Mouse (Mus musculus): Measurements from ENCODE around the gene Ttc23. TPM values are rescaled to one million over a fixed set of nuclear protein-coding genes. Genes with fewer than 3 reads are reported as not detected.

Ttc23 gene
- polyA plus RNA-seq (2015; fragmentation: Nextera tagmentation; extraction: Ambion mirVana): 32.5 and 34.1 TPM in 2 replicates

DNA sequence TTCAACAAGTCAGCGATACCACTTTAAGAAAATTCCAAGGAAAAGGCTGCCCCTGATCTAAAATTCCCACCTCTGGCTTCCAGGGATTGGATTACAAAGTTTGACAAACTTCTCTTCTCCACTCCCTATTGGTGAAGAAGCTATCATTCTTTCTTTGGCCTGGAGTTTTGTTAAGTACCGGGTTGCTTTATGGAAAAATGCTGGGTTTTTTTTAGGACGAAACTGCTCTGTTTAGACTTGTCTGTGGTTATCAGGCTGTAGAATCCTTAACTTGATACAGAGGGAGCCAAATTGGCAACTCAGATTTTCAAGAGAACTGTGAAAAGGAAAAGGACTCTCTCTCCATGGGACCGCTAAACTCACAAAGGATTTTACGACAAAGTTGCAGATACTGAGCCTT is at the start of gene Ttc23:
Ttc23 (plus strand) TSS at position 134 of the 400 bp plus-strand sequence.
- peak within 1 kb of the TSS; percentile 89 for H3K27ac ChIP-seq
- peak within 1 kb of the TSS; percentile 73 for H3K4me3 ChIP-seq
- ATAC-seq (ENCODE audit: insufficient number of reproducible peaks, low FRiP score, low TSS enrichment, low read depth): peak; percentile 20; the same call in 1 of the 2 replicates
- no peaks in the 10 kb centered on the region for H3K36me3 ChIP-seq
- no peaks in the 10 kb centered on the region for H3K9me3 ChIP-seq
- 2% methylated on average over 5 of the region's 5 CpGs for WGBS
- H3K4me1 ChIP-seq: peaks cover 27% of the 10 kb centered on the region
- no peaks in the 10 kb centered on the region for H3K27me3 ChIP-seq
- peak within 1 kb of the TSS; percentile 42; the same call in 1 of the 2 replicates for H3K9ac ChIP-seq
- peak within 1 kb of the TSS; percentile 81 for H3K4me2 ChIP-seq

DNA sequence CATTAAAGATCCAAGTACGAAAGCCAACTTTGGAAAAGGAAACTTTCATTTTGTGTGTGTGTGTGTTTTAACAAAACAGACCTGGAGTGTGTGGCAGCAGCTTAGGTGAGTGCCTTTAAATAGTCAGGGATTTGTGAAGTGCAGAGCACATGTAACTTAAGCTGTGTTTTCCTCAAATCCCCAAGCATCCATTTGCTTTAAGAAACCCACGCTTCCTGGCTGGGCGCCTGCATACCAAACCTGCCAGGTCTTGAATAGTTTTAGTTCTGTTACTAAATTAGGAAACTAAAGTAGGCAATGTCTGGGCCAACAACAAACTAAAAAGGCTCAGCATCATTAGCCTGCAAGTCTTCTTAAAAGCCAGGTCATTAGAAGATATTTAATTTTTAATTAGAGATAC is 49.2 kb upstream of the Ttc23 start:
- H3K27me3 ChIP-seq: no peaks in the 10 kb centered on the region
- H3K4me3 ChIP-seq: no peak overlapping the region
- H3K27ac ChIP-seq: peak overlapping the region; percentile 74
- H3K9me3 ChIP-seq: no peaks in the 10 kb centered on the region
- no peak overlapping the region for H3K9ac ChIP-seq
- no peak overlapping the region for H3K4me2 ChIP-seq
- peaks cover 15% of the 10 kb centered on the region for H3K4me1 ChIP-seq
- H3K36me3 ChIP-seq: no peaks in the 10 kb centered on the region
- no peak for ATAC-seq (ENCODE audit: insufficient number of reproducible peaks, low FRiP score, low TSS enrichment, low read depth)
- 23% methylated on average over 3 of the region's 3 CpGs for WGBS

DNA sequence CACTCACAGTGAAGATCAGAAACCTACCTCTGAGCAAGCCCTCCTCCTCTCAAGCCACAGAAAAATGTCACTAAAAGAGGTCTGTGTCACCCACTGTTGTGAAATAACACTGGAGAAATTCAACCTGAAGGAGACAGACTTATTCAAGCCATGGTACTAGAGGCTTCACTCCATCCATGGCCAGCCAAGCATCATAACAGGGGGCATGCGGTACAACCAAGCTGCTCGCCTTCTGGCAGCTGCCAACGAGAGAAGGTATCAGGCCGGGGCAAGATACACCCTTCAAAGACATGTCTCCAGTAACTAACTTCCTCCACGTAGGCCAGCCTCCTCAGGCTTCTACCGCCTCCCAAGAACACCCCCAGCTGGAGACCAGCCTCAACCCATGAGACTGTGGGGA is 42.1 kb upstream of the Ttc23 start:
- Histone ChIP-seq H3K36me3 (no peaks in the 10 kb centered on the region), H3K27me3 (no peaks in the 10 kb centered on the region), H3K27ac (0 out of 2 replicates have a peak overlapping the region, but pooled peaks have one; percentile 22), H3K4me3 (no peak overlapping the region), H3K9me3 (no peaks in the 10 kb centered on the region), H3K4me1 (peaks cover 21% of the 10 kb centered on the region), H3K9ac (no peak overlapping the region), H3K4me2 (no peak overlapping the region)
- ATAC-seq (ENCODE audit: insufficient number of reproducible peaks, low FRiP score, low TSS enrichment, low read depth): no peak
- WGBS: 82% methylated on average over 6 of the region's 6 CpGs

DNA sequence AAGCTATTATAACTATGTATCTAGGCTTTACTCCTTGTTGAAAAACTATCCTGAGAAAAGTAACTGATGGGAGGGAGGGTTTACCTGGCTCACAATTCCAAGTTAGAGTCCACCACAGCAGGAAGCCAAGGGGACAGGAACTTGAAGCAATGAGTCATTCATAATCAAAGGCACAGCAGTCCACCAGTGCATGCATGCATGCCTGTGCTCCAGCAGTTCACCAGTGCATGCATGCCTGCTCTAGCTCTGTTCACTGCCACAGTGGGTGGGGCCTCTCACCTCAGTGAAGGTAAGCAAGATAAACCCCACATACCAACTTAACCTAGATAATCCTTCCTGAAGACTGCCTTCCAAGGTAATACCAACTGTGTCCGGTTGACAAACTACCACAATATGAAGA is 41.0 kb upstream of the Ttc23 start:
- no peak overlapping the region for H3K9ac ChIP-seq
- no peak overlapping the region for H3K27ac ChIP-seq
- WGBS: 76% methylated on average over 1 of the region's 1 CpGs
- ATAC-seq (ENCODE audit: insufficient number of reproducible peaks, low FRiP score, low TSS enrichment, low read depth): no peak
- H3K4me3 ChIP-seq: no peak overlapping the region
- H3K4me2 ChIP-seq: no peak overlapping the region
- H3K36me3 ChIP-seq: no peaks in the 10 kb centered on the region
- H3K9me3 ChIP-seq: no peaks in the 10 kb centered on the region
- peaks cover 21% of the 10 kb centered on the region for H3K4me1 ChIP-seq
- H3K27me3 ChIP-seq: no peaks in the 10 kb centered on the region

DNA sequence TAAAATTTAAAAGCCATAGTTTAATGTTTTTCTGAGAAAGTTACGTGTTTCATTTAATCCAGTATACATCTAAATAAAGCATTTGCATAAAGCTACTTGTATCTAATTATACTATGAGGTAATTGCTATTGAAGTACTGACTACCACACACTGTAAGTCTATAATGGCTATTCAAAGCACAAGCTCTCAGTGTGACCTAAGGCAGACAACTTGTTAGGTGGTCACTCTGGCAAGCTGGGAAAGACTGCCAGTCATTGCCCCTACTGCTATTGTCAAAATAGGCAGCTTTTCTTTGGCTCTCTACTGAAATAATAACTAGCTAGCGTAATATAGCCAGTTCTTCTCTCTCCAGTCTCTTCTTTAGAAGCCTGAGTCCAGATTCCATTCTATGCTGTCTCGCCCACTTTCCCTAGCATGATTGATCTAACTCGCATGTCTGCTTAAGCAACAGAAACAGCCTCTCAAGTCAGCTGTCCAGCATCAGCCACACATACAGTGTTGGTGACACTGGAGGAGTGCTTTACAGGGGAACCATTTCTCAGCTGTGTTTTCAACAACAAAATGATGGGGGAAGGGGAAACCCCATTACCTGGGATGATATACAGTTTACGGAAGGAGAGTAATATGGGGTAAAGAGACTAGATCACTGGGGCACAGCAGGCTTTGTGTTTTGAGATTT is 39.4 kb upstream of the Ttc23 start:
- ATAC-seq (ENCODE audit: insufficient number of reproducible peaks, low FRiP score, low TSS enrichment, low read depth): no peak

DNA sequence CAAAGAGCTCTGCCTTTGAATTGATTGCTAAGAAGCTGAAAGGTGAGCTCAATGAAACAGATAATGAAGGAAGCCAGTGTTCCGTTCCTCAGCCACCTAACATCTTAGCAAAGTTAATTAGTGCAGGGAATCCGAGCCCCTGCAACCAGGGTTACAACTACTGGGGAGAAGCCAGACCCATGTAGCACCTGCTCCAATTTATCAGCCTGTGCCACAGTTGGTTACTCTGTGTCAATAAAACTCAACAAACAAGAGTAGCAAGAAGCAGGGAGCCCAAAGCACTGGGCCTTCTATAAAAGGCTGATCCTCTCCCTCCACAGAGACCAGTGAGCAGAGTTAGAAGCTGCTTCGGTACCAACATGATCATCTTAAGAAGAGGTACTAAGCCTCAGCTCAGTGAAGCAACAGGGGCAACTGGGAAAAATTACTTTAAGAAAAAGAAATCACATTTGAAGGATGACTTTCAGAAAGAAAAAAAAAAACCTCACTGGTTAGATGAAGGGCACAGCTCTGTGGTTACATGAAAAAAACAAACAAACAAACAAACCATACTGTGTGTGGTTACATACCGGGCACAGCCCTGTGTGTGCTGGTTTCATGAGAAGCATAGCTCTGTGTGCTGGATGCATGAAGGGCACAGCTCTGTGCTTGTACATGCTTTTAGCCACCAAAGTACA is 38.7 kb upstream of the Ttc23 start:
- peak overlapping the region; percentile 44; the same call in 1 of the 2 replicates for H3K27ac ChIP-seq
- H3K27me3 ChIP-seq: no peaks in the 10 kb centered on the region
- peaks cover 21% of the 10 kb centered on the region for H3K4me1 ChIP-seq
- H3K4me3 ChIP-seq: no peak overlapping the region
- WGBS: 53% methylated on average over 4 of the region's 4 CpGs
- no peaks in the 10 kb centered on the region for H3K36me3 ChIP-seq
- ATAC-seq (ENCODE audit: insufficient number of reproducible peaks, low FRiP score, low TSS enrichment, low read depth): no peak
- H3K9me3 ChIP-seq: no peaks in the 10 kb centered on the region
- no peak overlapping the region for H3K9ac ChIP-seq
- no peak overlapping the region for H3K4me2 ChIP-seq

More for the DNA sequence above, 39.4 kb upstream of the Ttc23 start:
- H3K27ac ChIP-seq: peak overlapping the region; percentile 44; the same call in 1 of the 2 replicates
- no peak overlapping the region for H3K4me2 ChIP-seq
- 64% methylated on average over 5 of the region's 5 CpGs for WGBS
- no peaks in the 10 kb centered on the region for H3K9me3 ChIP-seq
- no peaks in the 10 kb centered on the region for H3K27me3 ChIP-seq
- no peak overlapping the region for H3K9ac ChIP-seq
- H3K4me3 ChIP-seq: no peak overlapping the region
- H3K36me3 ChIP-seq: no peaks in the 10 kb centered on the region
- peaks cover 21% of the 10 kb centered on the region for H3K4me1 ChIP-seq

DNA sequence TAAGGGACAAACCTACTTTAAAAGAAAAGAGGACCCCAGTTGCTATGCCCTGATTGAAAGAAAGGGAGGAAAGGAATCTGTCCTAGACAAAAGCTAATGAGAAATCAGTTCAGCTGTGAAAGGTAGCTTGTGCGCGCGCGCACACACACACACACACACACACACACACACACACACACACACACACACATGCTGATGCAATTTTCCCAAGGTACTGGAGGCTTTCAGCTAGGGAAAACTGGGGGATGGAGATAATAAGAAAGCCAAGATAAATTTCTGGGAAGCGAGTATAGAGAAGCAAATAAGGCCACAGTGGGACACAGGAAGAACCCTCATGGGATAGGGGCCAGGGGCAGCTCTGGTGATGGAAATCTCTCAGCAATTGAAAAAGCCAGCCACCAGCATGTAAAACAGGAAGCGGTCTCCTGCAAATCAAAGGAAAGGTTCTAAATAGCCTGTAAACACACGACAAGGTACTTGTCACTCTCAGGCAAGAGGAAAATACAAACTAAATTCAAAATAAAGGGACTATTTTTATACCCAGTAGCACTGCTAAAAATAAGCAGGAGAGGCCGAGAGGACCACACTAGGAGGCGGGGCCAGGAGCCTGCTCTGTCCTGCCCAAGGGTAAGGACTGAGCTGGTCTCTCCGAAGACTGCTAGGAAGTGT is 33.3 kb upstream of the Ttc23 start:
- Histone ChIP-seq H3K27ac (no peak overlapping the region), H3K9ac (no peak overlapping the region), H3K36me3 (no peaks in the 10 kb centered on the region; the same call in 1 of the 2 replicates), H3K4me3 (no peak overlapping the region), H3K9me3 (no peaks in the 10 kb centered on the region), H3K4me2 (no peak overlapping the region), H3K4me1 (peaks cover 16% of the 10 kb centered on the region), H3K27me3 (no peaks in the 10 kb centered on the region)
- 60% methylated on average over 10 of the region's 10 CpGs for WGBS
- no peak for ATAC-seq (ENCODE audit: insufficient number of reproducible peaks, low FRiP score, low TSS enrichment, low read depth)

DNA sequence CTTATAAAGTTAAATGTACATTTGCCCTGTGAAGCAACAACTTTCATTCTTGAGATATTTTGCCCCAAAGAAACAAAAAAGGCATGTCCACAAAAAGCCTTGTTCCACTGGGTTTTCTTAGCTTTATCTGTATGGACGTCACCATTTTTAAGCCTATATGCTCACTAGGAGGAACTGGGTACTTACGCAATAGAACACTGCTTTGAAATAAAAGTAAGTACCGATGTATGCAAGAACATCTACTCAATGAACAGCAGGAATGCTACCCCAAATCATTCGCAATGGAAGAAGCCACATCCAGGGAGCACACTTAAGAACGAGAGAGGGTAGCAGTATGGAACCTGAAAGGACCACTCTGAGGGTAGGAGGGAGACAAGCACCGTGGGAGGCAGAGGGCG is 32.7 kb upstream of the Ttc23 start:
- no peak for ATAC-seq (ENCODE audit: insufficient number of reproducible peaks, low FRiP score, low TSS enrichment, low read depth)
- H3K9me3 ChIP-seq: no peaks in the 10 kb centered on the region
- H3K4me3 ChIP-seq: no peak overlapping the region
- H3K36me3 ChIP-seq: no peaks in the 10 kb centered on the region; the same call in 1 of the 2 replicates
- H3K27ac ChIP-seq: no peak overlapping the region
- H3K27me3 ChIP-seq: no peaks in the 10 kb centered on the region
- no peak overlapping the region for H3K4me2 ChIP-seq
- H3K9ac ChIP-seq: no peak overlapping the region
- 83% methylated on average over 7 of the region's 7 CpGs for WGBS
- H3K4me1 ChIP-seq: peaks cover 16% of the 10 kb centered on the region

DNA sequence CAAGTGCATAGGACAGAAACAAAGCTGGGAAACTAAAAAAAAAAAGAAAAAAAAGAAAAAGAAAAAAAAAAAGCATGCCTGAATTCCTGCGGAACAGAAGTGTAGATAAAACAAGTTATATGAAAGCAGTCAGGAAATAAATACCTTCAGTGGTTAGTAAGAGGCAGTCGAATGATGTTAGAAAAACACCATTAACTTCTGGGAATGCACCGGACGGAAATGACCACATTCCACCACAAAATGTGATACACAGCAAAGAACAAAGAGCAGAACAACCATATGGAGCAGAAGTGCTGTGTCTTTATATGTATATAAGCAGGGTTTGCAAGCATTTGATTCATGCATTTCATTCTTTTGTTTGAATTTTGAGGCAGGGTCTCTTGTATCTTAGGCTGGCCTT is 30.3 kb upstream of the Ttc23 start:
- no peak overlapping the region for H3K27ac ChIP-seq
- H3K9me3 ChIP-seq: no peaks in the 10 kb centered on the region
- H3K9ac ChIP-seq: no peak overlapping the region
- H3K4me2 ChIP-seq: no peak overlapping the region
- peaks cover 21% of the 10 kb centered on the region for H3K4me1 ChIP-seq
- ATAC-seq (ENCODE audit: insufficient number of reproducible peaks, low FRiP score, low TSS enrichment, low read depth): no peak
- no peak overlapping the region for H3K4me3 ChIP-seq
- 56% methylated on average over 4 of the region's 4 CpGs for WGBS
- H3K27me3 ChIP-seq: no peaks in the 10 kb centered on the region
- no peaks in the 10 kb centered on the region; the same call in 1 of the 2 replicates for H3K36me3 ChIP-seq

DNA sequence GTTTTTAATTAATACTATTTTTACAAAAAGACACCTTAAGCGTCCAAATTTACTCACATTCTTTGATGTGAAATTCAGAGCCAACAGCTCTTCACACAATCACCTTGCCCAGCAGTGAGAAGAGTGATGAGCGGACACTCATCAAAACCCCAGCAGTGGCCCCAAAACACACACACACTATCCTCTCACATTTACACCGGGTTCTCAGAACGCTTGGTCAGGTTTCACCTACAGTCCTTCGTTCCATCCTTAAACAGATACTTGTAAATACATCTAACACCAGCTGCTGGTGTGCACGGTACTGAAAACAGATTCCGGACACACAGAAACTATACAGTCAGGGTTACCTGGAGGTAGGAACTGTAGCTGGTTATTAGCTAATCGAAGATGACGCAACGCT is 29.6 kb upstream of the Ttc23 start:
- Histone ChIP-seq H3K4me1 (peaks cover 24% of the 10 kb centered on the region), H3K36me3 (no peaks in the 10 kb centered on the region; the same call in 1 of the 2 replicates), H3K4me3 (no peak overlapping the region), H3K9me3 (no peaks in the 10 kb centered on the region), H3K9ac (no peak overlapping the region; the same call in 1 of the 2 replicates), H3K27me3 (no peaks in the 10 kb centered on the region), H3K4me2 (no peak overlapping the region), H3K27ac (no peak overlapping the region)
- no peak for ATAC-seq (ENCODE audit: insufficient number of reproducible peaks, low FRiP score, low TSS enrichment, low read depth)
- 81% methylated on average over 10 of the region's 10 CpGs for WGBS

DNA sequence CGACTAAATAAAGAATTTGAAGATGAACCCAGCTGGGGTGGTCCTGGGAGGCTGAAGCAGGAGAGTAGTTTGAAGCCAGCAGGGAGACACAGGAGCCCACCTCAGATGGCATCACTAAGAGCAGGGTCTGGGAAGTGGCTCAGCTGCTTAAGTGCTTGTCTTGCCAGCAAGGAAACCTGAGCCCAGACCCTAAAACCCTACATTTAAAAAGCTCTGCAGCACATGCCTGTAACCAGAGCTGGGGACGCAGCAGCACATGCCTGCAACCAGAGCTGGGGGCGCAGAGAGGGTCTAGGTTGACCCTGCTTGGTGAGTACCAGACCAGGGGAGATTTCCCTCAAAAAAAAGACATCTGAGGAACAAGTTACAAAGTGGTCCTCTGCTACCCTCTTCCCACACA is 28.9 kb upstream of the Ttc23 start:
- ATAC-seq (ENCODE audit: insufficient number of reproducible peaks, low FRiP score, low TSS enrichment, low read depth): no peak
- Histone ChIP-seq H3K27me3 (no peaks in the 10 kb centered on the region), H3K4me1 (peaks cover 24% of the 10 kb centered on the region), H3K4me3 (no peak overlapping the region), H3K9ac (no peak overlapping the region), H3K4me2 (no peak overlapping the region), H3K27ac (no peak overlapping the region), H3K36me3 (no peaks in the 10 kb centered on the region; the same call in 1 of the 2 replicates), H3K9me3 (no peaks in the 10 kb centered on the region)
- 56% methylated on average over 3 of the region's 3 CpGs for WGBS

DNA sequence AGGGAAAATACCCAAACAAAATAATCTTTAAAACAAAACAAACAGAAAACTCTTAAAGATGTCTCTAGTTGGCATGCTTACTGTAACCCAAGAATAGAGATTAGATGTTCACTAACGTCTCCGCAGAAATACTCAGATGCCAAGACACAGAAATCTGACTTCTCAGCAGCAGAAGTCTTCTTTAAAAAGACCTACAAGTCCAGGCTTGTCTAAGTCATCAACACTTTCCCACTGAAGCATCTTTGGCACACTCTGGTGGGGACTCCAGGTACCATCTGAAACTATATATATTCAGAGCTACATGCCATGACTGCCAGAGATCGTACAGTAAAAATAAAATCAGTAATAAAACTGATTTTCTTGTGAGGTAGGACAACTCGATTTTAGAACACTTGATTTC is 27.4 kb upstream of the Ttc23 start:
- ATAC-seq (ENCODE audit: insufficient number of reproducible peaks, low FRiP score, low TSS enrichment, low read depth): no peak
- Histone ChIP-seq H3K9me3 (no peaks in the 10 kb centered on the region), H3K4me1 (peaks cover 22% of the 10 kb centered on the region; the same call in 1 of the 2 replicates), H3K27ac (no peak overlapping the region), H3K4me2 (no peak overlapping the region), H3K27me3 (no peaks in the 10 kb centered on the region), H3K36me3 (no peaks in the 10 kb centered on the region; the same call in 1 of the 2 replicates), H3K4me3 (no peak overlapping the region), H3K9ac (no peak overlapping the region)
- 39% methylated on average over 4 of the region's 4 CpGs for WGBS
